Mouse (Mus musculus) CH12.LX (cell line): ENCODE results near the gene Chaf1b. TPM values are rescaled to one million over a fixed set of nuclear protein-coding genes. Genes with fewer than 3 reads are reported as not detected.

ENCODE experiments used
- DNase-seq: peaks from one replicate; pipeline ENCODE4 v3.0.0-alpha.2; 2013; ENCODE audit errors: extremely low read depth
- H3K27ac ChIP-seq: 2 replicates; pipeline ENCODE4 v1.5.1; 2012; ENCODE audit warnings: low read depth, mild to moderate bottlenecking, control low read depth, moderate library complexity; ENCODE audit not compliant: insufficient read depth
- H3K27me3 ChIP-seq: replicated peaks from 2 replicates; pipeline ENCODE3; 2012; ENCODE audit warnings: inconsistent platforms
- H3K36me3 ChIP-seq, 2 experiments: replicated peaks in 1 of 2; 2 replicates each; pipeline versions ENCODE3 to v1.6.1; 2012; ENCODE audit warnings: inconsistent platforms in 1 of 2, low read length in 1 of 2, mild to moderate bottlenecking in 1 of 2, mixed read lengths in 1 of 2, moderate library complexity in 1 of 2; ENCODE audit not compliant: control insufficient read depth in 1 of 2, insufficient read depth in 1 of 2
- H3K4me1 ChIP-seq, 2 experiments: 2 replicates each; pipeline ENCODE4 v1.6.1; 2012; ENCODE audit warnings: inconsistent platforms in 1 of 2, moderate library complexity in 1 of 2; ENCODE audit not compliant: insufficient read depth in 2 of 2, control insufficient read depth in 1 of 2
- H3K4me2 ChIP-seq: 2 replicates; pipeline ENCODE4 v1.6.1; 2012; ENCODE audit warnings: low read depth, mild to moderate bottlenecking, control low read depth; ENCODE audit not compliant: poor library complexity, insufficient read depth, severe bottlenecking
- H3K4me3 ChIP-seq, 3 experiments: fragments of 150-350 bp in 1 of 3; sonication (generic) in 1 of 3; replicated peaks in 1 of 3; 2 replicates each; pipeline versions ENCODE3 to v1.5.1; 2011 to 2012; ENCODE audit warnings: low read depth in 2 of 3, low read length in 2 of 3, mild to moderate bottlenecking in 2 of 3, moderate library complexity in 2 of 3, control low read depth in 1 of 3, improper control_type of control experiment in 1 of 3, inconsistent platforms in 1 of 3, mixed read lengths in 1 of 3; ENCODE audit not compliant: poor library complexity in 1 of 3
- H3K79me2 ChIP-seq: replicated peaks from 2 replicates; pipeline ENCODE4 v1.6.1; 2012; ENCODE audit warnings: mild to moderate bottlenecking, moderate library complexity; ENCODE audit not compliant: control insufficient read depth, poor library complexity, insufficient read depth, severe bottlenecking; ENCODE audit errors: extremely low read depth
- H3K9ac ChIP-seq: 2 replicates; pipeline ENCODE4 v1.6.1; 2012; ENCODE audit warnings: low read depth, mild to moderate bottlenecking, control low read depth, moderate library complexity; ENCODE audit not compliant: insufficient read depth
- H3K9me3 ChIP-seq: replicated peaks from 2 replicates; pipeline ENCODE3; 2012; ENCODE audit warnings: low read length, inconsistent platforms, mixed read lengths
- BHLHE40 ChIP-seq: IDR thresholded peaks from 2 replicates; pipeline ENCODE4 v1.6.1; 2011; ENCODE audit warnings: mild to moderate bottlenecking, low read depth, low read length, improper control_type of control experiment
- CHD1 ChIP-seq: IDR thresholded peaks from 2 replicates; pipeline ENCODE4 v1.6.1; 2012; ENCODE audit warnings: low read depth, low read length, improper control_type of control experiment, inconsistent platforms
- CTCF ChIP-seq, 2 experiments: IDR thresholded peaks in 1 of 2; conservative IDR thresholded peaks in 1 of 2; 2 replicates each; pipeline ENCODE4 v1.5.1; 2011 to 2012; ENCODE audit warnings: low read depth in 2 of 2, low read length in 2 of 2, improper control_type of control experiment in 1 of 2, inconsistent platforms in 1 of 2, mild to moderate bottlenecking in 1 of 2, moderate library complexity in 1 of 2
- EP300 ChIP-seq: IDR thresholded peaks from 2 replicates; pipeline ENCODE4 v1.6.1; 2011; ENCODE audit warnings: low read length, improper control_type of control experiment
- ETS1 ChIP-seq: conservative IDR thresholded peaks from 2 replicates; pipeline ENCODE4 v1.6.1; 2012; ENCODE audit warnings: low read depth, mild to moderate bottlenecking, inconsistent platforms, low read length, improper control_type of control experiment, moderate library complexity
- HCFC1 ChIP-seq: IDR thresholded peaks from 2 replicates; pipeline ENCODE4 v1.6.1; 2012; ENCODE audit warnings: low read depth, mild to moderate bottlenecking, inconsistent platforms, low read length, improper control_type of control experiment
- JUN ChIP-seq: IDR thresholded peaks from 2 replicates; pipeline ENCODE4 v1.6.1; 2011; ENCODE audit warnings: low read depth, mild to moderate bottlenecking, low read length, improper control_type of control experiment, moderate library complexity; ENCODE audit not compliant: insufficient read depth
- JUND ChIP-seq: conservative IDR thresholded peaks from 2 replicates; pipeline ENCODE4 v1.6.1; 2011; ENCODE audit warnings: low read depth, low read length, improper control_type of control experiment
- MAFK ChIP-seq: IDR thresholded peaks from 2 replicates; pipeline ENCODE4 v1.6.1; 2011; ENCODE audit warnings: low read length, improper control_type of control experiment; ENCODE audit not compliant: insufficient replicate concordance
- MAZ ChIP-seq: IDR thresholded peaks from 2 replicates; pipeline ENCODE4 v1.6.1; 2012; ENCODE audit warnings: low read depth, mild to moderate bottlenecking, inconsistent platforms, low read length, improper control_type of control experiment, moderate library complexity
- NRF1 ChIP-seq: IDR thresholded peaks from 2 replicates; pipeline ENCODE4 v1.6.1; 2014; ENCODE audit warnings: low read depth, mild to moderate bottlenecking, inconsistent platforms, low read length, improper control_type of control experiment, moderate library complexity
- PAX5 ChIP-seq: IDR thresholded peaks from 2 replicates; pipeline ENCODE4 v1.6.1; 2012; ENCODE audit warnings: low read length, inconsistent platforms, mixed read lengths
- RAD21 ChIP-seq: IDR thresholded peaks from 2 replicates; pipeline ENCODE4 v1.6.1; 2011; ENCODE audit warnings: low read depth, mild to moderate bottlenecking, low read length, improper control_type of control experiment, moderate library complexity
- RCOR1 ChIP-seq: conservative IDR thresholded peaks from 2 replicates; pipeline ENCODE4 v1.6.1; 2012; ENCODE audit warnings: low read depth, mild to moderate bottlenecking, inconsistent platforms, low read length, improper control_type of control experiment
- TCF12 ChIP-seq: IDR thresholded peaks from 2 replicates; pipeline ENCODE4 v1.6.1; 2014; ENCODE audit warnings: low read depth, mild to moderate bottlenecking, inconsistent platforms, low read length, improper control_type of control experiment
- USF1 ChIP-seq: IDR thresholded peaks from 2 replicates; pipeline ENCODE4 v1.6.1; 2014; ENCODE audit warnings: low read depth, mild to moderate bottlenecking, inconsistent platforms, low read length, improper control_type of control experiment
- USF2 ChIP-seq: conservative IDR thresholded peaks from 2 replicates; pipeline ENCODE4 v1.6.1; 2011; ENCODE audit warnings: low read depth, low read length, improper control_type of control experiment
- ZNF384 ChIP-seq: IDR thresholded peaks from 2 replicates; pipeline ENCODE4 v1.6.1; 2012; ENCODE audit warnings: low read depth, low read length, improper control_type of control experiment, inconsistent platforms
- dilution Hi-C: fragments of 300-500 bp; cut with MboI; formaldehyde crosslinking; loops from 2 replicates; pipeline ENCODE4 v1.14.3; 2020; ENCODE audit warnings: low sequenced_read_pairs; ENCODE audit not compliant: extremely low pct_unique_long_range_greater_than_20kb, extremely low pct_ligation_motif_present
- in situ Hi-C: fragments of 300-500 bp; cut with MboI; formaldehyde crosslinking; loops from 3 replicates; pipeline ENCODE4 v1.14.3; 2019; ENCODE audit warnings: low sequenced_read_pairs, low pct_ligation_motif_present, low pct_unique_long_range_greater_than_20kb, mixed read lengths
- polyA plus RNA-seq: library from polyadenylated mRNA; unstranded; fragments of >175 nt; gene quantifications from 2 replicates; pipeline ENCODE4 v1.2.1, GENCODE M21; 2012; ENCODE audit warnings: low read depth; ENCODE audit not compliant: insufficient read length
- total RNA-seq, 2 experiments: library from RNA; depleted of rRNA; stranded (reverse); fragments of 300-350 nt in 1 of 2; fragments of >200 nt in 1 of 2; gene quantifications; 2 replicates each; pipeline ENCODE4 v1.2.3; 2012 to 2014

Chaf1b gene
- total and polyA plus RNA-seq, 3 experiments, result 46.7 to 82.0 (median 76.2) TPM

DNA sequence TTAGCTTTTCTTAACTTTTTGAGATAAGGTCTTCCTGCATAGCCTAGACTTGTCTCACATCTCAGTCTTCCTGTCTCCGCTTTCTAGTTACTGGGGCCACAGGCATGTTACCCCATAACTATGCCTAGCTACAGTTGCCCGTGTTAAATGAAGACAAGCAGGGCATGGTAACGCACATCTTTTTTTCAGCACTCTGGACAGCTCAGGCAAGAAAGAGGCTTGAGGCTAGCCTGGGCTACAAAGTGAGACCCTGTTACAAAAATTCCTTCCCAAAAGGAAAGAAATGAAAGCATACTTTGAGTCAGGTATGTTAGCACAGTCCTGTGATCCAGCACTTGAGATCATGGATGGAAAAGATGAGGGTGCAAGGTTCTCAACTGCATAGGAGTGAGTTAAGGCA, 33.2 kb upstream of the Chaf1b start:
- Histone ChIP-seq H3K27me3 (no peaks in the 10 kb centered on the region), H3K27ac (no peak overlapping the region), H3K4me3 (no peak overlapping the region), H3K36me3 (peaks cover 59 to 94% of the 10 kb centered on the region in 2 experiments), H3K4me1 (no peaks in the 10 kb centered on the region), H3K9me3 (no peaks in the 10 kb centered on the region), H3K4me2 (no peak overlapping the region), H3K79me2 (no peaks in the 10 kb centered on the region), H3K9ac (no peak overlapping the region)
- in situ Hi-C loops, result no loop called here
- TF ChIP-seq MAFK (no peak), ZNF384 (no peak), CHD1 (no peak), RCOR1 (no peak), JUND (no peak), RAD21 (no peak), BHLHE40 (no peak), USF2 (no peak), ETS1 (no peak), MAZ (no peak)
- no peak for DNase-seq
- dilution Hi-C loops, result no loop called here

GRCm38 (mm10) chr16:93859967-93860366, 23.7 kb upstream of the Chaf1b start:
- in situ Hi-C loops, result no loop called here
- H3K27me3 ChIP-seq, result no peaks in the 10 kb centered on the region
- no peak overlapping the region for H3K4me2 ChIP-seq
- H3K79me2 ChIP-seq, result no peaks in the 10 kb centered on the region
- H3K27ac ChIP-seq, result no peak overlapping the region
- peaks cover 67 to 95% of the 10 kb centered on the region in 2 experiments for H3K36me3 ChIP-seq
- no peaks in the 10 kb centered on the region for H3K4me1 ChIP-seq
- H3K9ac ChIP-seq, result no peak overlapping the region
- no peak overlapping the region for H3K4me3 ChIP-seq
- dilution Hi-C loops, result no loop called here
- H3K9me3 ChIP-seq, result no peaks in the 10 kb centered on the region
- DNase-seq, result no peak
- TF ChIP-seq TCF12 (no peak), MAFK (no peak), PAX5 (no peak), CTCF (conservative IDR thresholded peaks at IDR 0.05 in 1 of 2, IDR thresholded peaks at IDR 0.05 in 1 of 2; ENCODE audit: low read depth in 2 of 2, low read length in 2 of 2) (no peak), ZNF384 (no peak), EP300 (no peak), NRF1 (no peak)

DNA sequence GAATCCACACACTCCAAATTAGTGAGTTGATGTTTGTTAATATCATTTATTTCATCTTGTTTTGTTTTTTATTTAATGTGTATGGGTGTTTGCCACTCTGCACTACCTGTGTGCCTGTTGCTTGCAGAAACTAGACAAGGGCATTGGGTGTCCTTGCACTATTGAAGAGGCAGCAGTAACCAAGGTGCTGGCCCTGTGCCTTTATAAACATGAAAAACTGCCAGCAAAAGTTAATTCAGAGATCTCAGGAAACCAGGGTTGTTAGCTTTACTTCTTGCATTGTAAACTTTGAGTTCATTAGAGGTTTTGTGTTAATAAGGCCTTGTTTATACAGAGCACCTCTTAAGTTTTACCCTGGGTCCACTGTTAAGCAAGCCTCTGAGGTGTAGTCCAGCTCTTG, 23.0 kb upstream of the Chaf1b start:
- TF ChIP-seq CHD1, result no peak
- TF ChIP-seq JUN, result no peak
- TF ChIP-seq CTCF (conservative IDR thresholded peaks at IDR 0.05 in 1 of 2, IDR thresholded peaks at IDR 0.05 in 1 of 2; ENCODE audit: low read depth in 2 of 2, low read length in 2 of 2), result no peak
- TF ChIP-seq HCFC1, result no peak
- no peak for TF ChIP-seq USF1
- no peak for TF ChIP-seq ETS1
- no peak for TF ChIP-seq TCF12
- in situ Hi-C loops, result no loop called here
- no peak overlapping the region for H3K4me3 ChIP-seq
- H3K27me3 ChIP-seq, result no peaks in the 10 kb centered on the region
- H3K36me3 ChIP-seq, result peaks cover 69 to 95% of the 10 kb centered on the region in 2 experiments
- no peak for DNase-seq
- no peak overlapping the region for H3K4me2 ChIP-seq
- dilution Hi-C loops, result no loop called here
- no peak overlapping the region for H3K27ac ChIP-seq
- no peaks in the 10 kb centered on the region for H3K79me2 ChIP-seq
- H3K9ac ChIP-seq, result no peak overlapping the region
- H3K9me3 ChIP-seq, result no peaks in the 10 kb centered on the region
- H3K4me1 ChIP-seq, result no peaks in the 10 kb centered on the region
